Mouse (Mus musculus) lung, embryonic 14.5 days (tissue): Measurements from ENCODE around the gene Otulinl. TPM values are rescaled to one million over a fixed set of nuclear protein-coding genes. Genes with fewer than 3 reads are reported as not detected.
A peak's percentile ranks its signal among the peaks of the same experiment; 100 is the strongest.

Experiments
- ATAC-seq: fragments of 200-750 bp; cut with Nextera tagmentation; 2 replicates; pipeline ENCODE4 v1.8.0; 2017; ENCODE audit warnings: mild to moderate bottlenecking, moderate TSS enrichment, moderate library complexity; ENCODE audit not compliant: insufficient read depth
- DNase-seq: peaks from one replicate; pipeline ENCODE4 v3.0.0-alpha.2; 2015
- H3K27ac ChIP-seq: fragments of 300-500 bp; sonication (generic); 2 replicates; pipeline ENCODE4 v1.5.1; 2014; ENCODE audit warnings: low read depth, mild to moderate bottlenecking, moderate library complexity
- H3K27me3 ChIP-seq: fragments of 300-500 bp; sonication (generic); 2 replicates; pipeline ENCODE4 v1.6.1; 2014; ENCODE audit warnings: low read length, control low read depth; ENCODE audit not compliant: insufficient read depth
- H3K36me3 ChIP-seq: fragments of 300-500 bp; sonication (generic); 2 replicates; pipeline ENCODE4 v1.6.1; 2014; ENCODE audit warnings: control low read depth; ENCODE audit not compliant: insufficient read depth
- H3K4me1 ChIP-seq: fragments of 300-500 bp; sonication (generic); 2 replicates; pipeline ENCODE4 v1.6.1; 2014; ENCODE audit warnings: antibody characterized with exemption, control low read depth; ENCODE audit not compliant: insufficient read depth
- H3K4me2 ChIP-seq: fragments of 300-500 bp; sonication (generic); 2 replicates; pipeline ENCODE4 v1.6.1; 2014; ENCODE audit warnings: mild to moderate bottlenecking
- H3K4me3 ChIP-seq: fragments of 300-500 bp; sonication (generic); 2 replicates; pipeline ENCODE4 v1.5.1; 2014; ENCODE audit warnings: low read depth, low read length
- H3K9ac ChIP-seq: fragments of 300-500 bp; sonication (generic); 2 replicates; pipeline ENCODE4 v1.6.1; 2014
- H3K9me3 ChIP-seq: fragments of 300-500 bp; sonication (generic); 2 replicates; pipeline ENCODE4 v1.6.1; 2016; ENCODE audit warnings: low read depth, low read length, control low read depth
- CTCF ChIP-seq: IDR thresholded peaks from 2 replicates; pipeline ENCODE4 v1.5.1; 2016; ENCODE audit warnings: antibody characterized with exemption, low read depth
- WGBS: fragments of 180-500 bp; shearing (Covaris S2); extraction: QIAGEN DNeasy Blood & Tissue Kit; methylation state at CpG from one replicate; pipeline ENCODE4 v1.1.7; 2014; 5-methylcytosine and 5-hydroxymethylcytosine counted together
- polyA plus RNA-seq: library from polyadenylated mRNA; unstranded; fragments of >200 nt; fragmentation: Nextera tagmentation; extraction: Ambion mirVana; gene quantifications from 2 replicates; pipeline ENCODE4 v1.2.1, GENCODE M21; 2014

Otulinl gene
- polyA plus RNA-seq, 1 experiment from 2014 or later, result 15.8 TPM

DNA sequence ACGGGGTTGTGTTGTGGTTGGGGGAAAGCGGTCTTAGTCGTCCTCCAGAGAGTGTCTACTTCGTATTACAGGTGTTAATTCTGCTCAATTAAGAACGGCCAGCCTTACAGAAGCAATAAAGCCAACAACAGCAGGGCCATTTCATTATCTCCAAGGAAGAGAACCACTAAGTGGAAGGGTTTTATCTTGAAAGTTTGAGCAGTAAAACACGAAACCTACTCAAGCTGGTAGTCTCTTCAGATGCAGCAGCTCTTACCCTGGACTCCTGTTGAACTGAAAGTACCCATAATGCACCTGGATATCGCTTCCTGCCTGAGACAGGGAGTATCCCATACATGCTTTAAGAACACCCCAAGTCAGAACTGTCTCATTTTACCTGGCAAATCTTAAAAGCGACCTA, 10.7 kb downstream of the Otulinl start:
- H3K27ac ChIP-seq, result no peak overlapping the region
- H3K36me3 ChIP-seq, result no peaks in the 10 kb centered on the region
- H3K9me3 ChIP-seq, result no peaks in the 10 kb centered on the region
- ATAC-seq (no peak), DNase-seq (no peak)
- no peak overlapping the region for H3K4me3 ChIP-seq
- WGBS, result 84% methylated on average over 8 of the region's 8 CpGs
- no peaks in the 10 kb centered on the region for H3K4me1 ChIP-seq
- H3K27me3 ChIP-seq, result no peaks in the 10 kb centered on the region; the same call in 1 of the 2 replicates
- no peak overlapping the region for H3K4me2 ChIP-seq
- H3K9ac ChIP-seq, result no peak overlapping the region
- TF ChIP-seq CTCF, result no peak

DNA sequence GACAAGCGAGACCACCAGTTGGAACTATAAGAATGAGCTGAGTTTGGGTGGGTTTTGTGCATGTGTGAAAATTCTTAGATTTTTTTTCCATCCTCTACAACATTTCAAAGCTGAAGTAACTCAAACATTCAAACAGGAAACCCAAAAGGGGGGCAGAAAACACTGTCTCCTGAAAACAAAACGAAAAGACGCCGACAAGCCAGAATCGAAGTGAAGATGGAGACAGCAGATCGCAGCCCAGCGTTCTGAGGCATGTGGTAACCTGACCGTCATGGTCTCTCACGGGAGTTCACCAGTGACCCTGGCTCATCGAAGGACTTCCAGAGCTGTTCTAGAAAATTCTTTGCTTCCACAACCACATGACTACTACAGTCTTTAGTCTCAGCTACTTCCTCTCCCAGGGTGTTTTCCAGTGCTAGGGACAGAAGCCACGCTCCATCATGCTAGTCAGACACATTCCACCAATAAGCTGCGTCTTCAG, 11.4 kb downstream of the Otulinl start:
- no peak for TF ChIP-seq CTCF
- Histone ChIP-seq H3K4me1 (no peaks in the 10 kb centered on the region; the same call in 1 of the 2 replicates), H3K36me3 (no peaks in the 10 kb centered on the region), H3K9me3 (no peaks in the 10 kb centered on the region), H3K4me3 (no peak overlapping the region), H3K9ac (no peak overlapping the region), H3K4me2 (no peak overlapping the region), H3K27me3 (no peaks in the 10 kb centered on the region; the same call in 1 of the 2 replicates), H3K27ac (no peak overlapping the region)
- DNase-seq (no peak), ATAC-seq (no peak)
- WGBS, result 85% methylated on average over 12 of the region's 12 CpGs

DNA sequence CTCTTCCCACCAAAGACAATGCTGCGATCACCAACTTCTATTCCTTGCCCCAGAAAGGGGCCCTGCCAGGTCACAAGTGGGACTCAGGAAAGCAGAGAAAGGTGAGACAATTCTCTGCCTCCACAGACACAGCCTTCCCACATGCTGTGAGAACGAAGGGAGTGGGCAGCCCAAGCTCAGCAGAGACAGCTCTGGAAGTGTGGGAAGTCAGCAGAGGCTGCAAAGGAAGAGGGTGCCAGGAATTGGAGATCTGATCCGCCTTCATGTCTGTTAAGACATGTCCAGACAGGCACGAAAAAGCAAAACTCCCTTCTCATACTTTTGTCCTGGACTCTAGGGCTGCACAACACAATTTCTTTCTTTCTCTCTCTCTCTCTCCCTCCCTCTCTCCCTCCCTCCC, 12.1 kb downstream of the Otulinl start:
- Histone ChIP-seq H3K9ac (no peak overlapping the region), H3K27ac (no peak overlapping the region), H3K36me3 (no peaks in the 10 kb centered on the region), H3K9me3 (no peaks in the 10 kb centered on the region), H3K4me2 (no peak overlapping the region), H3K4me3 (no peak overlapping the region), H3K27me3 (no peaks in the 10 kb centered on the region), H3K4me1 (no peaks in the 10 kb centered on the region; the same call in 1 of the 2 replicates)
- TF ChIP-seq CTCF, result no peak
- whole genome bisulfite sequencing, result 75% methylated on average over 4 of the region's 4 CpGs
- DNase-seq (no peak), ATAC-seq (no peak)

DNA sequence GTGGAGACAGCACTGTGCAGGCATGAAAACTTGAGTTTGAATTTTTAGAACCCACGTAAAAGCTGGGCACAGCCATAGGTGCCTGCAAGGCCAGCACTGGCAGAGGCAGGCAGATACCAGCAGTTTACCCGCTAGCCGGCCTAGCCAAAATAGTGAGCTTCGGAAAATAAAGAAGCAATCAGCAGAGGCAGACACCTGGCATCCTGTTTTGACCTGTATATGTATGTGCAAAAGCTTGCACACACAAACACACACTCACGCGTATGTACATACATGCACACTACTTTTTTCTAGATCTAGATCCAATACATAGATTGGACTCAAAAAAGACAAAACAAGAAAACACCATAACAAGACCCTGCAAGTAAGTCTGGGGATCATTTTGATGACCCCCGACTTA, 12.8 kb downstream of the Otulinl start:
- no peak overlapping the region for H3K27ac ChIP-seq
- no peaks in the 10 kb centered on the region; the same call in 1 of the 2 replicates for H3K4me1 ChIP-seq
- no peaks in the 10 kb centered on the region for H3K27me3 ChIP-seq
- no peak overlapping the region for H3K4me3 ChIP-seq
- H3K9me3 ChIP-seq, result no peaks in the 10 kb centered on the region
- 89% methylated on average over 7 of the region's 7 CpGs for WGBS
- no peak overlapping the region for H3K9ac ChIP-seq
- DNase-seq, result no peak
- TF ChIP-seq CTCF, result no peak
- H3K4me2 ChIP-seq, result no peak overlapping the region
- ATAC-seq, result no peak
- H3K36me3 ChIP-seq, result no peaks in the 10 kb centered on the region

DNA sequence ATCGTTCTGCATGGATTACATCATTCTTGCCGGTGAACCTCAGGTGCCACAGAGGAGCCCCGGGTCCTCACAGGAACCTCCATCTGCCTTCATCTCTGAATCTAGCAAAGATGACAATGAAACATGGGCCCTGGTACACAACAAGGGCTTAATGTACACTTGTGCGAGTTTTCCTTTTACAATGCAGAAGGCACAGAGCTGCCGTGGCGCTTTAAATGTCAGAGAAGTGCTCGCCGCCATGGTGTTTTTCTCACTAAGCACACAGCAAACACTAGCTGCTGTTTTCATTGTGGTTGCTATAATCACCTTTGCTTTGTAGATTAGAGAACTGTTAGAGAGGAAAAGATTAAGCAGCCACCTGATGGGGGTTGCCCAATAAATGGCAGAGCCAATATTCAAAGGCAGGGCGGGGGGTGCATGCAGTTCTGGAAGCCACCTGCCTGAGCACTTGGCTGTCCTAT, 13.3 kb downstream of the Otulinl start:
- Histone ChIP-seq H3K27ac (no peak overlapping the region), H3K9me3 (no peaks in the 10 kb centered on the region), H3K4me1 (no peaks in the 10 kb centered on the region; the same call in 1 of the 2 replicates), H3K9ac (no peak overlapping the region), H3K4me3 (no peak overlapping the region), H3K4me2 (no peak overlapping the region), H3K36me3 (no peaks in the 10 kb centered on the region), H3K27me3 (no peaks in the 10 kb centered on the region)
- ATAC-seq (no peak), DNase-seq (no peak)
- WGBS, result 70% methylated on average over 9 of the region's 9 CpGs
- TF ChIP-seq CTCF, result no peak

DNA sequence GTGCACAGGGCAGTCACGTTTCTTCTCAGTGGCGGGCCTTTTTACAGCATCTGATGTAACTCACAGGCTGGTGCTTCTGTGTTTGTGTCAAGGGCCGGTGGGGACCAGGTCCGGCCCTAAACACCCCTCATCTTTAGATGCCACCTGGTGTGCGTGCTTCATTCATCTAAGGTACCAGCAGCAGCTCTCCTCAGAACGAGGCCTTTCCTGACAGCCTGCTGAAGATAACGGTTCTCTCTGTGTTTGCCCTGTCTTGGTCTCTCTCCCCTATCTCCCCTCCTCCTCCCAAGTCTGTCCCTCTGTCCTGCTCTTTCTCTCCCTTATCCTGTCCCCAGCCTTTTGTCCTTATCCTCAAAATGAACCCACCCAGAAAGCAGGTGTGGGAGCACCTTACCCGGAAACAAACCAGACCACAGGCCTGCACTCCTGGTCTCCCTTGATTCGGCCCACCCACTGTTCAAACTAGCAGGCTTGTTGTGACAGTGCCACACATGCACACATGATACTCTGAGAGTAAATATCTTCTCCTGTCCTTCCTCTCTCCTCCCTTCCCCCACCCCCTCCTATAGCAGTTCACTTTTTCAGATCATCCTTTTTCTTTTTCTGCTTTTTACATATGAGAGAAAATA, 14.4 kb downstream of the Otulinl start:
- Histone ChIP-seq H3K27me3 (no peaks in the 10 kb centered on the region), H3K36me3 (no peaks in the 10 kb centered on the region), H3K4me2 (no peak overlapping the region), H3K4me1 (no peaks in the 10 kb centered on the region; the same call in 1 of the 2 replicates), H3K9me3 (no peaks in the 10 kb centered on the region), H3K9ac (no peak overlapping the region), H3K4me3 (no peak overlapping the region), H3K27ac (no peak overlapping the region)
- no peak for TF ChIP-seq CTCF
- WGBS, result 62% methylated on average over 9 of the region's 9 CpGs
- DNase-seq (no peak), ATAC-seq (no peak)

DNA sequence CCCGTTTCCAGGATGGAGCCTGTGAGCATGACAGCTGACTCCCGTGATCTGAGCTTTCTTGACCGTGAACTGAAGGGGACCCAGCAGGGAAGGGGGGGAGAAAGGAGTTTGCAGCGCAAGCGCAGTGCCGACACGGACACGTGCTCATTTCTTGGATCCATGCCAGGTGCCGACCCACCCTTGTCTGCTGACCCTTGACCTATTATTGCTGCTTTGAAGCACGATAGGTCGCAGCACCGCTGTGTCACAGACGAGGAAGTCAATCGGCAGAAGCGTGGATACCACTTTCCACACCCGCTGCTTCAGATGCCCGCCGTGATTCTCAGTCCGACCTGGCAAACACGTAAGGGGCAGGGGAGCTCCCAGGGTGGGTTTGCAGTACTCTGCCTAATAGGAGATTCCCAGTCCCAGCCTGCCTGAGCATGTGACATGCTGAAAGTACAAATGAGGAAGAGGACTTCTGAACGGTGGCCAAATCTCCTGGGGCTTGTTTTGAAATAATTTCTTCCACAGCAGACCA, 15.9 kb downstream of the Otulinl start:
- Histone ChIP-seq H3K4me2 (peak overlapping the region; percentile 56), H3K36me3 (no peaks in the 10 kb centered on the region), H3K4me1 (no peaks in the 10 kb centered on the region; the same call in 1 of the 2 replicates), H3K4me3 (peak overlapping the region; percentile 19), H3K9me3 (no peaks in the 10 kb centered on the region), H3K9ac (peak overlapping the region; percentile 16; the same call in 1 of the 2 replicates), H3K27me3 (no peaks in the 10 kb centered on the region), H3K27ac (no peak overlapping the region)
- ATAC-seq (peak; percentile 61), DNase-seq (peak; percentile 70)
- no peak for TF ChIP-seq CTCF
- WGBS, result 29% methylated on average over 21 of the region's 21 CpGs
